Mouse (Mus musculus): Measurements from ENCODE around the gene 4931429L15Rik. TPM values are rescaled to one million over a fixed set of nuclear protein-coding genes. Genes with fewer than 3 reads are reported as not detected.
"Not testable (repeated sequence)": the region's sequence is repeated elsewhere in the genome, so short reads cannot be mapped to it uniquely, and the experiment has no call there.

4931429L15Rik gene
- polyA plus RNA-seq (2012; rRNA removed) = 0.06 and 0.42 TPM in 2 replicates

- not testable (repeated sequence) for H3K4me1 ChIP-seq (ENCODE audit: control insufficient read depth, insufficient read depth, low read length); H3K27ac ChIP-seq (ENCODE audit: insufficient read depth, low read length); H3K4me3 ChIP-seq (ENCODE audit: insufficient read depth, low read length)
Observed at GRCm38 (mm10) chr9:46319886-46320285, at the start of gene 4931429L15Rik. 4931429L15Rik (minus strand) TSS chr9:46319986.

- no peak overlapping the region for H3K4me3 ChIP-seq (ENCODE audit: insufficient read depth, low read length)
- no peak overlapping the region for H3K27ac ChIP-seq (ENCODE audit: insufficient read depth, low read length)
- TF ChIP-seq CTCF (IDR thresholded peaks at IDR 0.05; ENCODE audit: extremely low read depth, insufficient read depth, low read length) (no peak), POLR2A (IDR thresholded peaks at IDR 0.05; ENCODE audit: extremely low read depth, insufficient read depth, low read length) (no peak)
- H3K4me1 ChIP-seq (ENCODE audit: control insufficient read depth, insufficient read depth, low read length) = no peaks in the 10 kb centered on the region
Observed at GRCm38 (mm10) chr9:46362459-46362858, 42.7 kb upstream of the 4931429L15Rik start.

GRCm38 (mm10) chr9:46361461-46362111 lies 41.8 kb upstream of the 4931429L15Rik start:
- no peak for TF ChIP-seq CTCF (IDR thresholded peaks at IDR 0.05; ENCODE audit: extremely low read depth, insufficient read depth, low read length)
- TF ChIP-seq POLR2A (IDR thresholded peaks at IDR 0.05; ENCODE audit: extremely low read depth, insufficient read depth, low read length) = no peak

GRCm38 (mm10) chr9:46353992-46354391 lies 34.2 kb upstream of the 4931429L15Rik start:
- Histone ChIP-seq H3K27ac (ENCODE audit: insufficient read depth, low read length) (no peak overlapping the region), H3K4me1 (ENCODE audit: control insufficient read depth, insufficient read depth, low read length) (peaks cover 4% of the 10 kb centered on the region; the same call in 1 of the 2 replicates), H3K4me3 (ENCODE audit: insufficient read depth, low read length) (no peak overlapping the region)
- peak; percentile 75 for TF ChIP-seq CTCF (IDR thresholded peaks at IDR 0.05; ENCODE audit: extremely low read depth, insufficient read depth, low read length)
- no peak for TF ChIP-seq POLR2A (IDR thresholded peaks at IDR 0.05; ENCODE audit: extremely low read depth, insufficient read depth, low read length)

More at GRCm38 (mm10) chr9:46361461-46362111, 41.8 kb upstream of the 4931429L15Rik start:
- H3K27ac ChIP-seq (ENCODE audit: insufficient read depth, low read length) = no peak overlapping the region
- no peak overlapping the region for H3K4me3 ChIP-seq (ENCODE audit: insufficient read depth, low read length)
- H3K4me1 ChIP-seq (ENCODE audit: control insufficient read depth, insufficient read depth, low read length) = no peaks in the 10 kb centered on the region

GRCm38 (mm10) chr9:46353330-46353724 lies 33.5 kb upstream of the 4931429L15Rik start:
- Histone ChIP-seq H3K4me1 (ENCODE audit: control insufficient read depth, insufficient read depth, low read length) (peaks cover 4% of the 10 kb centered on the region; the same call in 1 of the 2 replicates), H3K27ac (ENCODE audit: insufficient read depth, low read length) (no peak overlapping the region), H3K4me3 (ENCODE audit: insufficient read depth, low read length) (no peak overlapping the region)
- TF ChIP-seq CTCF (IDR thresholded peaks at IDR 0.05; ENCODE audit: extremely low read depth, insufficient read depth, low read length) = no peak
- TF ChIP-seq POLR2A (IDR thresholded peaks at IDR 0.05; ENCODE audit: extremely low read depth, insufficient read depth, low read length) = no peak

GRCm38 (mm10) chr9:46352651-46353329 lies 33.0 kb upstream of the 4931429L15Rik start:
- Histone ChIP-seq H3K4me1 (ENCODE audit: control insufficient read depth, insufficient read depth, low read length) (peaks cover 4% of the 10 kb centered on the region; the same call in 1 of the 2 replicates), H3K27ac (ENCODE audit: insufficient read depth, low read length) (no peak overlapping the region), H3K4me3 (ENCODE audit: insufficient read depth, low read length) (no peak overlapping the region)
- TF ChIP-seq CTCF (IDR thresholded peaks at IDR 0.05; ENCODE audit: extremely low read depth, insufficient read depth, low read length) = no peak
- no peak for TF ChIP-seq POLR2A (IDR thresholded peaks at IDR 0.05; ENCODE audit: extremely low read depth, insufficient read depth, low read length)

GRCm38 (mm10) chr9:46350451-46350981 lies 30.7 kb upstream of the 4931429L15Rik start:
- TF ChIP-seq POLR2A (IDR thresholded peaks at IDR 0.05; ENCODE audit: extremely low read depth, insufficient read depth, low read length) = no peak
- no peak for TF ChIP-seq CTCF (IDR thresholded peaks at IDR 0.05; ENCODE audit: extremely low read depth, insufficient read depth, low read length)
- H3K4me1 ChIP-seq (ENCODE audit: control insufficient read depth, insufficient read depth, low read length) = peaks cover 4% of the 10 kb centered on the region; the same call in 1 of the 2 replicates
- H3K27ac ChIP-seq (ENCODE audit: insufficient read depth, low read length) = no peak overlapping the region
- H3K4me3 ChIP-seq (ENCODE audit: insufficient read depth, low read length) = no peak overlapping the region

GRCm38 (mm10) chr9:46345887-46346665 lies 26.3 kb upstream of the 4931429L15Rik start:
- Histone ChIP-seq H3K4me3 (ENCODE audit: insufficient read depth, low read length) (no peak overlapping the region), H3K27ac (ENCODE audit: insufficient read depth, low read length) (no peak overlapping the region), H3K4me1 (ENCODE audit: control insufficient read depth, insufficient read depth, low read length) (peaks cover 4% of the 10 kb centered on the region; the same call in 1 of the 2 replicates)
- TF ChIP-seq CTCF (IDR thresholded peaks at IDR 0.05; ENCODE audit: extremely low read depth, insufficient read depth, low read length) = no peak
- TF ChIP-seq POLR2A (IDR thresholded peaks at IDR 0.05; ENCODE audit: extremely low read depth, insufficient read depth, low read length) = no peak

- no peak for TF ChIP-seq CTCF (IDR thresholded peaks at IDR 0.05; ENCODE audit: extremely low read depth, insufficient read depth, low read length)
- TF ChIP-seq POLR2A (IDR thresholded peaks at IDR 0.05; ENCODE audit: extremely low read depth, insufficient read depth, low read length) = no peak
- peaks cover 2% of the 10 kb centered on the region; the same call in 1 of the 2 replicates for H3K4me1 ChIP-seq (ENCODE audit: control insufficient read depth, insufficient read depth, low read length)
- no peak overlapping the region for H3K27ac ChIP-seq (ENCODE audit: insufficient read depth, low read length)
- no peak overlapping the region for H3K4me3 ChIP-seq (ENCODE audit: insufficient read depth, low read length)
Observed at GRCm38 (mm10) chr9:46339051-46339652, 19.4 kb upstream of the 4931429L15Rik start.

Measured in cortical plate, adult 2 months (tissue).